Mouse (Mus musculus) CD4-positive, CD25-positive, alpha-beta regulatory T cell (primary cell): ENCODE measurements around the gene Ano3. TPM values are rescaled to one million over a fixed set of nuclear protein-coding genes. Genes with fewer than 3 reads are reported as not detected.

Source experiments
- polyA plus RNA-seq: library from polyadenylated mRNA; unstranded; fragments of 100-300 nt; shearing (Covaris generic); gene quantifications from one replicate; pipeline ENCODE4 v1.2.1, GENCODE M21; 2017

Ano3 gene
- 0.02 TPM for polyA plus RNA-seq

GRCm38 (mm10) chr2:110950823-110951222 lies at the start of gene Ano3:
Ano3 (minus strand) TSS chr2:110950923.

DNA sequence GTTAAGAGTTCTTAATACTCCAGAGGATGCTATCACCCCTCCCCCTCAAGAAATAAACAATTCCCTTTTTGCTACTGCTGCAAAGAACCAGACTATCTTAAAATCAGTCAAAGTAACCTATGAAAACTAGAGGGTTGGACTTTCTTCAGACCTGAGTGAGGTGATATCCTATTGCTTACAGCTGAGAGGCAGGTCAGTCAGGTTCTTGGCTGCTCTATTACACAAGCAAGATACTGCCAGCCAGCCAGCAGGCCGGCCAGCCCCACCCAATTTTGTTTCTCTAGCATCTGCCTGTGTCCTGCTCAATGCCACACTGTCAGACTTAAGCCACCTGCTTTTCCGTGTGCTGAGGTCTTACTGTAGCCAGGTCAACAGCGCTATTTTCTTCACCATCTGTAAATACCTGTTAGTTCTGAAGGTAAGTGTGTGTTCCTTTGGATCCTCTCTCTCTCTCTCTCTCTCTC lies 229.4 kb downstream of the Ano3 start, which contains the start of gene Muc15:
Gene Muc15 (plus strand): TSS at position 51 of the 464 bp plus-strand sequence.

Other genes starting within 250 kb of the Ano3 start
- not detected for gene Muc15, start 229.6 kb downstream of the Ano3 start, polyA plus RNA-seq
- gene Gm13941, start 155.1 kb upstream of the Ano3 start, polyA plus RNA-seq: not detected
- gene Gm15130, start 202.0 kb upstream of the Ano3 start, polyA plus RNA-seq: not detected